Mouse (Mus musculus) lung, postnatal 4 days (tissue): ENCODE results near the gene Gm49510.
A peak's percentile ranks its signal among the peaks of the same experiment; 100 is the strongest.

Experiments
- DNase-seq, 2 experiments: peaks; one replicate each; pipeline ENCODE4 v3.0.0; 2021

Gene Gm49510

DNA sequence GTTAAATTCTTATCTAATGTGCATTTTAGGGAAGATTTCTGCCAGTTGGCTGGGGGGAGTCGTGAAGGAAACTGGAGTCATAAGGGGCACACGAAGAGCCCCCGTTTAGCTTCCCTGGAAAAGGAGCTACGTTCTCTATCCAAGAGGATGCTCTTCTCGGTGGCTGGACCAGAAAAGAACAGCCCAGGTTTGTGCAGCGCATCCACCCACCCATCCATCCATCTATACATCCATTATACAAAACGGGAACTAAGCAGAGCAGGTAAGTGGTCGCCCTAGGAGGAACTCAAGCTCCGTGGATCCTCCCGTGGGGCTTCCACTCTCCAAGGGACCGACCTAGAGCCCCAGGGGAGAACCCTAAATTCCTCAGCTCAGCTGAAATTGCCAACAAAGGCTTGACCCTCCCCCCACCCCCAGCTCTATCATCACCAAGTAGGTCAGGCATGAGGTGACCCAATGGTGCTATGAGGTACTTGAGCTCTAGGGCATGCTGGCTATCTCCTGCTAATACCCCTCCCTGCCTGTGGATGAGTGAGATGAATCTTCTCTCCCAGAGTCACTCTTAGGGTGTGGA, 48.8 kb downstream of the Gm49510 start:
- DNase-seq: no peak

DNA sequence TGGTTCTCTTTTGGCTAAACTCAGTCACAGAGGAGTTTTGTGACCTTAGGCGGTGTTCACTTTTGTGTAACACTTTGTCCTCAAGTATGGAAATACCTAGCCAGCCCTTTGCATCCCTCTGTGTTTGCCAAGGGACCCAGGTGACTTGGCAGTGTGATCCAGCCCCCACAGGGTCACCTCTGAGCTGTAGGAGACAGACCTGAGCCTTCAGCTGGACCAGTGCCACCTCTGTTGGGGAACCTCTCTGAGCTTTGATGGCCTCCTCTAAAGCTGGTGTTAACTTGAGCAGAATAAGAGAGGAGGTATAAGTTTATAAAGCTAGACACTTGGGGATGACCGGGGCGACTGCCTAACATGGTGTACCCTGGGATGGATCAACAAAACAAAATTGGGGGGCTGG, 49.4 kb downstream of the Gm49510 start:
- DNase-seq: no peak

DNA sequence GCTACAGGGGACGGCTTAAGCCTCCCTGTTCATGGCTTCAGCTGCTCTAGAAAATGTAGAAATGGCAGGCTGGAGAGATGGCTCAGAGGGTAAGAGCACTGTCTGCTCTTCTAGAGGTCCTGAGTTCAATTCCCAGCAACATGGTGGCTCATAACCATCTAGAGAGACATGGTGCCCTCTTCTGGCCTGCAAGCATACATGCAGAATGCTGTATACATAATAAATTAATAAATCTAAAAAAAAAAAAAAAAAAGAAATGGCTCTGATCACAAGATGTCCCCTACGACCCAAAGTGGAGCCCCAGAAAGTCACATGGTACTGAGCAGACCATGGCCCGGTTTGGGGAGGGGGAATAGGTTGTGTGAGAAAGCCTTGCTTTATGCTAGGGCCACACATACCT, 56.2 kb downstream of the Gm49510 start:
- DNase-seq: no peak

DNA sequence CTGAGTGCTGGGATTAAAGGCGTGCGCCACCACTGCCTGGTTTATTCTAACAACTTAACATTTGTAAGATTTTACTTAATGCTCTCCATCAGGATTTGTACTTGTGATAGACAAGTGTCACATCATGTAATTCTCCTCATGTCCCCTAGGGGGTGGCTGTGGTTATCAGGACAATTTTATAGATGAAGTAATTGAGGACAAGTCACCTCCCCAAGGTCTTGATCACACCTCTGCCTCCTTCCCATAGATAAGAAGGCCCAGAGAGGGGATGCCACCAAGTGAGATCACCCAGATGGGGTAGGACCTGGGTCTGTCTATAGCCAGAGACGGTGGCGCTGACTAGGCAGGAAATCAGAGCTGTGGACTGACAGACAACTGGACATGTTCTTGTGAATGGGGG, 56.9 kb downstream of the Gm49510 start:
- peak in 1 of 2 experiments; percentile 20 for DNase-seq

DNA sequence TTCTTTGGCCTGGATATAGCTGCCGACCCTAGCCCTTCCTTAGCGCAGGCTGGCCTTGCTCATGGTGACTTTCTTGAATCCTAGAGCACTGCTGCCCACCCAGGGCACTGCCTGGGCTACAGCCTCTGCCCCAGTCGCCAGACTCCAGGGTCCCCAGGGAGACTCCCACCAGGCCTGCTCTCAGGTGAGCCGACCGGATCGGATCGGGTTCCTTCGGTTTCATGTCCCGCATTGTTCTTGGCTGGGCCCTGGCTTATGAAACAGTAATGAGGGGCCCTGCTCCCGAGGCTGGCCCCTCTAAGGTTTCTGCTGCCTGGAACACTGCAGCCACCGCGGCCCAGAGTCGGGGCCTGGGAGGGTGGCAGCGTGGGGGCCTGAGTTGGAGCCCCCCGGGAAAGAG, 57.6 kb downstream of the Gm49510 start:
- no peak for DNase-seq

DNA sequence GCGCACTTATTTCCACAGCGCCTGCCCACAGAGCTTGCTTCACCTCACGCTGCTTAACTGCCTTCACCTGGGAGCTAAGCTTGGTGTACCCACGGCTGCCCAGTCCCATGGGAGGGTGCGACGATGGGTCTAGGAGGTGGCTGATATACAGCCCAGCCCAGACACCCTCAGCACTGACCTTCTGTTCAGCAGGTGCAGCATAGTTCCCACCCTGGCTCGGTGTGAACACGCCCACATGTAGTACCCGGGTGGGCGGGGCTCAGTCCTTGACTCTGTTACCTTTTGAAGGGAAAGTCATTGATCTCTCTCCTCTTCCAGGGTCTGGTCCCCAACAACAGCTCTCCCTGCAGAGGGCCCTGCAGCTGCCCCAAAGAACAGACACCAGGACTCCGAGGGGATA, 60.1 kb downstream of the Gm49510 start:
- no peak for DNase-seq

DNA sequence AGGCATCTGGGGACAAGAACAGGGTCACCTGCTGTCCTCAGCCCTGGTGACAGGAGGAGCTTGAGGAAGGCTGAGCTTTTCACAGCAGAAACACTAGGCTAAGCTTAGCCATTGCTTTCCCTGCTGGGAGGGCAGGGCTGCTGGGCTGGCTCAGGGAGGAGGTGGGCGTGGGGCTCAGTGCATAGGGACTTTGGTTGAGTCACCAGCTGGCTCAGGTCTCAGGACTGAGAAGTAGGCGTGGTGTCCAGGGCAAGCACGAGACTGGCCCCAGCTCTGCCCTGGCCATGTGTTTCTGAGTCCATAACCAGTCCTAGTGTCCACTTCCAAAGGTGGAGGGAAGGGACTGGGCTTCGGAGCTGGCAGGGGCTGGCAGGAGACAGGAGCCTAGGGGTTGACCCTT, 60.6 kb downstream of the Gm49510 start:
- DNase-seq: no peak

DNA sequence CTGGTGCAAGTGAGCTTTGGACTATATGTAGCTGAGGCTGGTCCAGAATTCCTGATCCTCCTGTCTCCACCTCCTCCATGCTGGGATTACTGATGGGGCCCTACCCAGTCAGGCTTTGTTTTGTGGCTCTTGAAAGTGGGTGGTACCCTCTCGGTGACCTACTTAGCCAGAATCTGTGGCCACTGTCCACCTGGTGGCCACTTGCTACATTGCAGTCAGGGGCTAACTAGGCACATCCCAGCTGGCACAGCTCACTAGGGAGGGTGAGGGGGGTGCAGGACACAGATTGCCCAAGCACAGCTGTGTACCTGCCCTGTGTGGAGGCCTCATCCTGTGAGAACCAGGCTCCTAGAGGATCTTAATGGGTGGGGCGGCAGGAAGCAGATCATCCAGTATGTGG, 63.4 kb downstream of the Gm49510 start:
- DNase-seq: peak; percentile 85
